Mouse (Mus musculus): ENCODE results near the gene Rspo3. TPM values are rescaled to one million over a fixed set of nuclear protein-coding genes. Genes with fewer than 3 reads are reported as not detected.

The Rspo3 gene
- polyA plus RNA-seq, 1 experiment, result 2.1 TPM

DNA sequence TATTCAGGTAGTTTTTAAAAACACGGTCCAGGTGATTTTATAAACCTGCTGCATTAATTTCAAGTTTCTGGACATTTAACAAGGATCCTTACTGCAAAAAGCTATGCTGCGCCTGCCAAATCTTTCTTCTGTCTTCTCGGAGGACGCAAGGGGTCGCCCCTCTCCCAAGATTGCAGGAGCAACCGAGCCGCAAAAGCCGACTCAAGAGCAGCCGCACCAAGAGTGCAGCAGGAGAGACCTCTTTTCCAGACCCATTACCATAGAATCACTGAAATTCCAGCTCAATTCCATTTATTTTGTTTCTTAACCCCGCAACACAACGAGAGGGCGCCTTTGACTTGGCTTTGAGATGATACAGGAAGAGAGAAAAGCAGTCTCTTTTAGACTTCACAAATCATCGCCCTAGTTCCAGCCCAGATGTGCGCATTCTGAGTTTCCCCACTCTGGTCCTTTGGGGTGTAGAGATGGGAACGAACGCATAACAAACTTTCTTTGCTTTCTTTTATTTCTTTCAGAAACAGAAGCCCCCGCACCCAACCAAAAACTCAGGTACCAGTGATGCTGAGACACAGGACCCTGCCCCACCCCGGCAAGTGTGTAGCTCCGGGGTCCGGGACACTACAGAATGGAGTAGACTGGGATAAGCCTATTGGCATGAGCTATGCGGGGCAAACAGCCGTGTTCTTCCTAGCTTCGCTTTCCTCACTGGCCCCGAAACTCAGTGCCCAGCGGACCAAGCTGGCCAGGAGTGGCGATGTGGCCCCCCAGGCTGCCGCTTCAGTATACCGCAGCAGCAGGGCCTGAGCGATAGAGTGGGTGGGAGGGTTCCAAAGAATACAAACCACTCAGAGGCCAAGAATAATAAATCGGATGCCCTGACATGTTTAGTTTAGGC is 2.6 kb downstream of the Rspo3 start:
- Histone ChIP-seq H3K79me2 (ENCODE audit: control insufficient read depth, insufficient read depth) (no peaks in the 10 kb centered on the region), H3K4me2 (ENCODE audit: low read depth) (peak overlapping the region; percentile 71), H3K27me3 (ENCODE audit: control insufficient read depth, insufficient read depth, insufficient read length) (no peaks in the 10 kb centered on the region), H3K36me3 (ENCODE audit: control insufficient read depth, insufficient read depth) (no peaks in the 10 kb centered on the region), H3K4me3 (peak overlapping the region; percentile 35), H3ac (ENCODE audit: control insufficient read depth, insufficient read length) (no peak overlapping the region)
- TF ChIP-seq SRF (IDR thresholded peaks at IDR 0.05; ENCODE audit: control insufficient read depth, insufficient read length, low read depth) (no peak), E2F4 (IDR thresholded peaks at IDR 0.05; ENCODE audit: insufficient read depth) (no peak), MAX (IDR thresholded peaks at IDR 0.05; ENCODE audit: low read depth) (no peak), MYOD1 (IDR thresholded peaks at IDR 0.05; ENCODE audit: control insufficient read depth in 1 of 3, insufficient read length in 2 of 3, low read depth in 2 of 3) (no peak), POLR2A (IDR thresholded peaks at IDR 0.05; ENCODE audit: insufficient read length, low read depth) (no peak), MYOG (IDR thresholded peaks at IDR 0.05; ENCODE audit: control insufficient read depth in 1 of 3, insufficient read depth in 1 of 3, insufficient read length in 2 of 3, low read depth in 2 of 3) (no peak), CEBPB (IDR thresholded peaks at IDR 0.05; ENCODE audit: insufficient read depth, poor library complexity, severe bottlenecking) (no peak), TCF3 (IDR thresholded peaks at IDR 0.05; ENCODE audit: insufficient read length, low read depth) (no peak)

DNA sequence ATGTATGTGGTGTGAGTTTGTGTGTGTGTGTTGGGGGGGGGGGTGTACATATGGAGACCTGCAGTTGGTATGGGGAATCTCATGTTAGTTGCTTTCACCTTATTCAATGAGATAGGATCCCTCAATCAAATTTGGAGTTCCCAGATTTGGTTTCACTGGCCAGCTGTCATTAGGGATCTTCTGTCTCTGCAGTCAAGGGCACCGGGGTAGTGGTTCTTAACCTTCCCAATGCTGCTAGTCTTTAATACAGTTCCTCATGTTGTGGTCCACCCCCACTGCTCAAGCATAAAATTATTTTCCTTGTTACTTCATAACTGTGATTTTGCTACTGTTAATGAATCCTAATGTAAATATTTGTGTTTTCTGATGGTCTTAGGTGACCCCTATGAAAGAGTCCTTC is 22.1 kb downstream of the Rspo3 start:
- Histone ChIP-seq H3K27me3 (ENCODE audit: control insufficient read depth, insufficient read depth, insufficient read length) (no peaks in the 10 kb centered on the region), H3K79me2 (ENCODE audit: control insufficient read depth, insufficient read depth) (no peaks in the 10 kb centered on the region), H3K36me3 (ENCODE audit: control insufficient read depth, insufficient read depth) (no peaks in the 10 kb centered on the region), H3K4me3 (no peak overlapping the region), H3K4me2 (ENCODE audit: low read depth) (no peak overlapping the region), H3ac (ENCODE audit: control insufficient read depth, insufficient read length) (no peak overlapping the region)
- TF ChIP-seq POLR2A (IDR thresholded peaks at IDR 0.05; ENCODE audit: insufficient read length, low read depth), result no peak
- no peak for TF ChIP-seq POLR2AphosphoS2 (IDR thresholded peaks at IDR 0.05; ENCODE audit: insufficient read length, low read depth)
- TF ChIP-seq TCF3 (IDR thresholded peaks at IDR 0.05; ENCODE audit: insufficient read length, low read depth), result no peak
- TF ChIP-seq CEBPB (IDR thresholded peaks at IDR 0.05; ENCODE audit: insufficient read depth, poor library complexity, severe bottlenecking), result no peak
- TF ChIP-seq MYOD1 (IDR thresholded peaks at IDR 0.05; ENCODE audit: control insufficient read depth in 1 of 3, insufficient read length in 2 of 3, low read depth in 2 of 3), result peak in 2 of 3 experiments; percentile 37 to 53
- no peak for TF ChIP-seq REST (IDR thresholded peaks at IDR 0.05; ENCODE audit: insufficient read depth, insufficient read length)
- no peak for TF ChIP-seq E2F4 (IDR thresholded peaks at IDR 0.05; ENCODE audit: insufficient read depth)

DNA sequence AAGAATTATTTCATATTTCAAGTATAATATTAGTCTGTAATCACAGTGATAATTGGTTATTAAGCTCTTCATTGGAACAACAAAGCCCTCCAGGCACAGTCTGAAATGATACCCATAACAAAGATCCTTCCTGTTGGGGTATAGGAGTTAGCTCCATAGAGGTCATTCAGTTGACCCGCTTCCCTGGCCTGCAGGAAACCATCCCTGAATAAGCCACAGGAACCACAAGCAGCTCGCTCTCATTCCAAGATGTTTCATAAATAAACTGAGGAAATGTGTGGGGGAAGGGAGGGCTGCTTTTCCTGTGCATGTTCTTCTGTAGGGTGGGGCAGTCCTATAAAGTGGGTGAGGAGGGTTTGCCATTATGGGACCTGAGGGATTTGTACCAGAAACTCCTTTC is 27.5 kb downstream of the Rspo3 start:
- no peaks in the 10 kb centered on the region for H3K36me3 ChIP-seq (ENCODE audit: control insufficient read depth, insufficient read depth)
- no peak overlapping the region for H3ac ChIP-seq (ENCODE audit: control insufficient read depth, insufficient read length)
- no peaks in the 10 kb centered on the region for H3K27me3 ChIP-seq (ENCODE audit: control insufficient read depth, insufficient read depth, insufficient read length)
- TF ChIP-seq REST (IDR thresholded peaks at IDR 0.05; ENCODE audit: insufficient read depth, insufficient read length) (no peak), POLR2AphosphoS2 (IDR thresholded peaks at IDR 0.05; ENCODE audit: insufficient read length, low read depth) (no peak), E2F4 (IDR thresholded peaks at IDR 0.05; ENCODE audit: insufficient read depth) (no peak), USF1 (IDR thresholded peaks at IDR 0.05; ENCODE audit: low read depth) (no peak), MAX (IDR thresholded peaks at IDR 0.05; ENCODE audit: low read depth) (no peak), MYOD1 (IDR thresholded peaks at IDR 0.05; ENCODE audit: control insufficient read depth in 1 of 3, insufficient read length in 2 of 3, low read depth in 2 of 3) (no peak), TCF12 (IDR thresholded peaks at IDR 0.05; ENCODE audit: insufficient read depth, poor library complexity, severe bottlenecking) (no peak)
- H3K4me2 ChIP-seq (ENCODE audit: low read depth), result no peak overlapping the region
- no peaks in the 10 kb centered on the region for H3K79me2 ChIP-seq (ENCODE audit: control insufficient read depth, insufficient read depth)
- no peak overlapping the region for H3K4me3 ChIP-seq

DNA sequence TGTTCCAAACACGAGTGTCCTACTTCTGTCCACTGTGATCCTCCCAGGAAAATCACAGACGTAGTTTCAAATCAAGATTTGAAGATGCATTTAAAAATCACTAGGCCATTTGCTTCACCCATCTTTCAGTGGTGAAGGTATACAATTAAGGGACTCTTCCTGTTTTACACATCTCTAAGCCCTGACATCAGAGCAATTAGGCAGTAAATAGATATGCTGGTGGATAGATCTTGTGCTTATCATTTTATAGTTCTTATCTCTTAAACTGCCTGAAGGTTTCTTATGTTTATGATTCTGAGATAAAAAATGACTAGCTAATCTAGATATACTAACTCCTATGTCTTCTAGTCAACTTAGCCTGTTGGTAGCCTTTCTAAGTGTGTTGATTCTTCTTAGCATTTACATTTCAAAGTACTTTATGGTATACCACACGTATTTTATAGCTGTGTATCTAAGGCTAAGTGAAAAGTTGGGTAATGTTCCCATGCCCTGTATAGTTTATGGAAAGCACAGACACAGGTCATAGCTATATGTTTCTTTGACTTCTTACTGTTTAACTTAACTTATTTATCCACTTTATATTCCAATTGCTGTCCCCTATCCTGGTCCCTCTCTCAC is 38.4 kb downstream of the Rspo3 start:
- TF ChIP-seq MYOD1 (IDR thresholded peaks at IDR 0.05; ENCODE audit: control insufficient read depth in 1 of 3, insufficient read length in 2 of 3, low read depth in 2 of 3) (no peak), MAX (IDR thresholded peaks at IDR 0.05; ENCODE audit: low read depth) (no peak), E2F4 (IDR thresholded peaks at IDR 0.05; ENCODE audit: insufficient read depth) (no peak), REST (IDR thresholded peaks at IDR 0.05; ENCODE audit: insufficient read depth, insufficient read length) (no peak), MYOG (IDR thresholded peaks at IDR 0.05; ENCODE audit: control insufficient read depth in 1 of 3, insufficient read depth in 1 of 3, insufficient read length in 2 of 3, low read depth in 2 of 3) (no peak), CEBPB (IDR thresholded peaks at IDR 0.05; ENCODE audit: insufficient read depth, poor library complexity, severe bottlenecking) (no peak), TCF3 (IDR thresholded peaks at IDR 0.05; ENCODE audit: insufficient read length, low read depth) (no peak), TCF12 (IDR thresholded peaks at IDR 0.05; ENCODE audit: insufficient read depth, poor library complexity, severe bottlenecking) (no peak), POLR2A (IDR thresholded peaks at IDR 0.05; ENCODE audit: insufficient read length, low read depth) (no peak), USF1 (IDR thresholded peaks at IDR 0.05; ENCODE audit: low read depth) (no peak), POLR2AphosphoS2 (IDR thresholded peaks at IDR 0.05; ENCODE audit: insufficient read length, low read depth) (no peak), SRF (IDR thresholded peaks at IDR 0.05; ENCODE audit: control insufficient read depth, insufficient read length, low read depth) (no peak)
- H3K4me2 ChIP-seq (ENCODE audit: low read depth), result no peak overlapping the region
- H3K79me2 ChIP-seq (ENCODE audit: control insufficient read depth, insufficient read depth), result no peaks in the 10 kb centered on the region
- H3K27me3 ChIP-seq (ENCODE audit: control insufficient read depth, insufficient read depth, insufficient read length), result no peaks in the 10 kb centered on the region
- no peaks in the 10 kb centered on the region for H3K36me3 ChIP-seq (ENCODE audit: control insufficient read depth, insufficient read depth)
- H3ac ChIP-seq (ENCODE audit: control insufficient read depth, insufficient read length), result no peak overlapping the region
- no peak overlapping the region for H3K4me3 ChIP-seq

All from myocyte (in vitro differentiated cells).